Mouse (Mus musculus) spleen, embryonic (tissue): ENCODE results near the gene Ccdc3.

ENCODE experiments used
- CTCF ChIA-PET: fragments of 350-600 bp; sonication (Branson Sonifier 250); formaldehyde crosslinking; loops from one replicate; lab custom pipeline; 2022; lab: Charles Lee

Ccdc3 gene

GRCm38 (mm10) chr2:5137500-5138286 lies at the start of gene Ccdc3:
Gene Ccdc3, plus strand, starts transcription at chr2:5137776.
- CTCF ChIA-PET, result no interaction called here

DNA sequence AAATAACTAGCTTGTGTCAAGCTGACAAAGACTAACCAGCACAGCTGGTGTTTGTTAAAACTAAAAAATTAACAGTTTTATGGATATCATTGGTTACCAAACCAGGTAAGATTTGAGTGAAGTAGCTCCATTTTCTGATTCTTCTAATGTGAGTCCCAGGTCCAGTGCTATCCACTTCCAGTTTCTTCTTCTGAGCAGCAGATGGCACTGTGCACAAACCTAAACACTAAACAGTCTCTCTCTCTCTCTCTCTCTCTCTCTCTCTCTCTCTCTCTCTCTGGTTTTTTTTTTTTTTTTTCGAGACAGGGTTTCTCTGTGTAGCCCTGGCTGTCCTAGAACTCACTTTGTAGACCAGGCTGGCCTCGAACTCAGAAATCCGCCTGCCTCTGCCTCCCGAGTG lies 47.2 kb upstream of the Ccdc3 start:
- CTCF ChIA-PET, result interaction anchor here (0.5 to 0.8 kb wide), 3 partner anchors 29 to 767 kb away, joined by 3 to 10 read pairs (median 7); no protein-coding TSS in a partner anchor

GRCm38 (mm10) chr2:5094876-5095275 lies 42.7 kb upstream of the Ccdc3 start:
- CTCF ChIA-PET, result no interaction called here

- CTCF ChIA-PET, result no interaction called here
Measured at GRCm38 (mm10) chr2:5095316-5095715, 42.3 kb upstream of the Ccdc3 start.

- CTCF ChIA-PET, result no interaction called here
Measured at GRCm38 (mm10) chr2:5097786-5098445, 39.7 kb upstream of the Ccdc3 start.

DNA sequence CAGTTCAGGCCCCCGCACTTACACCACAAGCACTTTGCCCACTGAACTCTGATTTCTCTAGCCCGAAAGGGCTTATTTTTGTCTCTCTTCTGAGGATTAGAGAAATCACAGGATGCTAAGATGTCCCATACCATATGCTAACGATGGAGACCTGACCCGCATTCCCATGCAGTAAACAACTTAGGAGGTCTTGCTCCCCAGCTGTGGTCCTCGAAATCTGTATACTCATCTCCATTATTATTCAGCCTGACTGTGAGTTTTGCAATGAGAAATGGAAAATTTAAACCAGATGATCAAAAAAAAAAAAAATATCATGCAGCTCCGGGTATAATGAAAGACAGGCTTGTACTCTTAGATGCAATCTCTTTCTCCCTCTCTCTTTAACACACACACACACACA lies 38.4 kb upstream of the Ccdc3 start:
- CTCF ChIA-PET, result no interaction called here

DNA sequence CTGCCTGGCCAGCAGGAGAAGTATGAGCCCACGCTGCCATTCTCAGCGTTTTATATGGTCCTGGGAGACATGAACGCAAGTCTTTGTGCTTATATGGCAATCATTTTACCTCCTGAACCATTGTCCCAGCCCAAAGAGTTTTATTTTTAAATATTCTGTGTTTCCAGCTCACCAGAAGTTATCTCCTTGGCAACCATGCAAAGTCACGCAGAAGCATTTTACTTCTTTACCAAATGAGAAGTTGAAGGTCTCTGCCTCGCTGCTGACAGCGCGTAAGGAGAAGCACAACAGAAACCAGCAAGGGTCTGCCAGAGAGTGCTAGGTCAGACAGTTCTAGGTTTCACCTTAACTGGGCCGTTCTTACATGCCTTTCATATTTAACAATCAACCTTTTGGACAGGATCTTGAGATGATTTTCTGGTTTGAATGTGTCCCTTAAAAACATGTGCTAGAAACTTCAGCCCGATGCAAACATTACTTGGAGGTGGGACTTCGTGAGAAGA lies 35.8 kb upstream of the Ccdc3 start:
- CTCF ChIA-PET, result no interaction called here

DNA sequence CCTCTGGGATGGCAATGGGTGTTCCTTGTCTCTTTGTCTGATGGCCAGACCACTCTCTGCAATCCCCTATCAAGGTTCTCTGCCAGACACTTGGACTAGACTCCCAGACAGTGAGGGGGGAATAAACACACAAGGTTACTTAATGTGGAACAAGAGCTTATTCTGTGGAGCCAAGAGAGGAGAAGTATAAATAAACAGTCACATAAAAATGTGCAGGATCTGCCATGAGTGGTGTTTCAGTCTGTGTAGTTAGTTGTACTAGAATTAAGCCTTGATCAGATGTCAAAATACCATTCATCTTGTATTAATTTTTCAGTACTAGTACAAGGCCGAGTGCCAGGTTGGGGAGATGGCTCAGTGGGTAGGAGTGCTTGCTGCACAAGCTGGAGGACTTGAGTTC lies 34.7 kb upstream of the Ccdc3 start:
- CTCF ChIA-PET, result interaction anchor here (0.6 kb wide), 1 partner anchor 15 kb away, joined by 4 read pairs; no protein-coding TSS in a partner anchor

GRCm38 (mm10) chr2:5112785-5113291 lies 24.7 kb upstream of the Ccdc3 start:
- CTCF ChIA-PET, result no interaction called here

DNA sequence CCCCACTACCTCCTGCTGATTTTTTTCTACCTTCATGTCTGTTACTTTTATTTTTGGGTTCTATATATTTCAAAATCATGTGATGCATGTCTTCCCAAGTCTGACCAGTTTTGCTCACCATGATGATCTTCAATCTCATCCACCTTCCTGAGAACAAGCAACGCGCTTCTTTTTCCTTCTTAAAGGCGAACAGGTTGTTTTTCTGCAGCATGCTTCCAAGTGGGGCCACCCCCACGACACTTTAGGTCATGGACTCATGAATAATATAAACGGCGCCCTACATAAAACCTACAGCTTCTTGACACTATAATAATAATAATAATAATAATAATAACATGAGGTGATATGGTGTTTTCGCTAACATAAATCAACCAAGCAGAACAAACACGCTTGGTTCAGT lies 23.2 kb upstream of the Ccdc3 start:
- CTCF ChIA-PET, result no interaction called here

DNA sequence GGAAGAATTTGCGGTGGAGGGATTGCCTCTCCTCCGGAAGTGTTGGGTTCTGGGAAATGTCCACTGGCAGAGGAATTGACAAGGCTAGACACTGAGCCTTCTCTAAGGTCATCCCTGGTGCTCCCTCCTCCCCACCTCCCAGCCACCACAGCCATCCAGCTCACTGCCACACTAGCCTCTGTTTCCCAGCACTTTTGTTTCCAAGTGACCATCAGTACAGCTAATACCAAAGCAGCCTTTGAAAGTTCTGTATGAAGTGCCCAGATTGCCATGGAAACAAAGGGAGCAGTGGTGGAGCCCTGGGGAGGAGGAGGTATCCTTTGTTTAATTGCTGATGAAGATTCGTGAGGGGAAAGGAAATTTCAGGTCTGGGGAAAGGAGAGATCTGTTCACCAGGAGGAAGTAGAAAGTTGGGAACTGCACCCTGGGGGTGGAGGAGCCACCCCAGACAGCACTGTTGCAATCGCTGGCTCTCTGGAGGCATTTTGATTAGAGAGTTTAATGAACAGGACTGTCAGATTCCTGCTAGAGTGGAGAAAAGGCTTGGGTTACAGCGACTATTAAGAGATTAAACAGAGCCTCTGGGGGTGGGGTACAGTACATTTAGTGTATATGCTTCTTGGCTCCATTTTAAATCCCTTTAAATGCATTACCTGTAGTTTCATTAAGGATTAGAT lies 20.6 kb upstream of the Ccdc3 start:
- CTCF ChIA-PET, result no interaction called here

GRCm38 (mm10) chr2:5125506-5125905 lies 12.1 kb upstream of the Ccdc3 start:
- CTCF ChIA-PET, result no interaction called here

- CTCF ChIA-PET, result no interaction called here
Measured at GRCm38 (mm10) chr2:5127369-5127768, 10.2 kb upstream of the Ccdc3 start.

DNA sequence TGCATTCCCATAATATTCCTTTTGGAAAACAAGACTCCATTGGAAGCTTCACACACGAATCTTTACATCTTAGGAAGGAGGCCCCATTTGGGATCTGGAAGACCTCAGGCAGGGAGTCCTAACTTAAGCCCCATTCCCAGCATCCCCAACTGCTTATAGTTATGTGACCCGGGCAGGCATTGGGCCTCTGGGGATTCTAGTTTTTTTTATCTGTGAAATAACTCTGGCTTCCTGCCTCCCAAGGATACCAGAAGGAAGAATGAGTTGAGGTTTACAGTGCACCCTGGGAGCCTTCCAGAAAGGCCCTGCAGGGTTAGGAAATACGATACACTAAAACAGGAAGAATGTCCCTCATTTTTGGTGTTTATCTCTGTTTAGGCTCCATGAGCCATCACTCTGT lies 8.5 kb upstream of the Ccdc3 start:
- CTCF ChIA-PET, result no interaction called here

- CTCF ChIA-PET, result no interaction called here
Measured at GRCm38 (mm10) chr2:5132046-5132445, 5.5 kb upstream of the Ccdc3 start.

GRCm38 (mm10) chr2:5134959-5135743 lies 2.4 kb upstream of the Ccdc3 start:
- CTCF ChIA-PET, result no interaction called here

DNA sequence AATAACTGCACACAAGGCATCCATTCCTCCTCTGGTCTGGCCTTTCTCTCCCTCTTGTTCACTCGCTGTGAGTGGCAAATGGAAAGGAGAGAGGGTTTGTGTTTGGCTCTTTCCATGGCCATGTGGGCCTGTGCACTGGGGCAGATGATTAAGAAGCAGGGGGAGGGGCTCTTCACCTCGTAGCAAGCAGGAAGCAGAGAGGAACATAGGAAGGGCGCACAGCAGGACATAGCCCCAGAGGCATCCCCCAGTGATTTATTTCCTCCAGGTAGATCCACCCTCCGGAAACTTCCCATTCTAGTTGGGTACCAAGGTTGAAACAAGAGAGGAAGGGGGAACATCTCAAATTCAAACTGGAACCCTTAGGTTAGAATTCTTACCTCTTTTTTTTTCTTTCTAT lies 2.4 kb downstream of the Ccdc3 start:
- CTCF ChIA-PET, result no interaction called here

DNA sequence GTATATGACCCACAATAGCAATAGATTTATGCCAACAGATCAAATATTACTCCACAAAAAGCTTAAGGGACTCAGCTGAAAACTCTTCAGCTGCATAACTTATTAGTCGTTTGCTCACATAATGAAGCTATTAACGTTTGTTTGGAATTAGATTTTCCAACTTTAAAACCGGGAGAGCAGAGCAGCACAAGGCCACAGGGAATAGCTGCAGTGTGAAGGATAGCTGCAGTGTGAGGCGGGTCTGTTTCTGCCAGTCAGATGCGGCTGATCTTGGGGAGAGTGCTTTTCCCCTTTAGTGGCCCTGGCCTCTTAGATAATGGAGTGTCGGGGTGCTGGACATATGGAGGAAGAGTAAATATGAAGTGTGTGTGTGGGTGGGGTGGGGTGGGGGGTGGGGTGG lies 6.9 kb downstream of the Ccdc3 start:
- CTCF ChIA-PET, result no interaction called here

DNA sequence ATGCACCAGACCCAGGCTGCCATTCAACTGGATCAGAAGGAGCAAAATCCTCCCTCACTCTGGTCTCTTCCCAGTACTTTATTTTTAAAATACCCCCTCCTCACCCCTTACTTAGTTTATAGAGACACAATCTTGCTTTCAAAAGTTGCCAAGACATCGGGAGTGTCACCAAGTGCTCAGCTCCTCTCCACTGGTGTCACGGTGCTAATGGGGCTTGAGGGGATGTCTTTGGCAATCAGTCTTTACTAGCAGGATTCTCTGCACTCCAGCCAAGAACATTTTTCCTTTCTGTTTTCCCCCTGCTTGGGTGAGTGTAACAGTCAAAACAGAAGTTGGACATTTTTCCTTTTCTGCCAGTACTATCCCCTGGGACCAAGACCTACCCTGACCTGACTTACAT lies 10.3 kb downstream of the Ccdc3 start:
- CTCF ChIA-PET, result no interaction called here

DNA sequence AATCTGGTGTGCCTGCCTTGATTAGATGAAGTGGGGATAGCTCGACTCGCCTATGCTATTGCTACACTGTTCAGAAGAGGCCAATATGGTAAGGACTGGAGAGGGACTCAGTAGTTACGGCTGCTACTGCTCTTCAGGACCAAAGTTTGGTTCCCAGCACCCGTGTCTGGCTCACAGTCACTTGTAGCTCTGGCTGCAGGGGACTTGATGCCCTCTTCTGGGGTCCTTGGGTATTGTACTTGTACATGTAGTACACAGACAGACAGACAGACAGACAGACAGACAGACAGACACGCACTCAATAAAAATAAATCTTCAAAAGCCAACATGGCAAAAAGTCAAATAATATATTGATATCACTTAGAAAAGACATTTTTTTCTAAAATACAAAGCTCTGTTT lies 17.1 kb downstream of the Ccdc3 start:
- CTCF ChIA-PET, result no interaction called here

DNA sequence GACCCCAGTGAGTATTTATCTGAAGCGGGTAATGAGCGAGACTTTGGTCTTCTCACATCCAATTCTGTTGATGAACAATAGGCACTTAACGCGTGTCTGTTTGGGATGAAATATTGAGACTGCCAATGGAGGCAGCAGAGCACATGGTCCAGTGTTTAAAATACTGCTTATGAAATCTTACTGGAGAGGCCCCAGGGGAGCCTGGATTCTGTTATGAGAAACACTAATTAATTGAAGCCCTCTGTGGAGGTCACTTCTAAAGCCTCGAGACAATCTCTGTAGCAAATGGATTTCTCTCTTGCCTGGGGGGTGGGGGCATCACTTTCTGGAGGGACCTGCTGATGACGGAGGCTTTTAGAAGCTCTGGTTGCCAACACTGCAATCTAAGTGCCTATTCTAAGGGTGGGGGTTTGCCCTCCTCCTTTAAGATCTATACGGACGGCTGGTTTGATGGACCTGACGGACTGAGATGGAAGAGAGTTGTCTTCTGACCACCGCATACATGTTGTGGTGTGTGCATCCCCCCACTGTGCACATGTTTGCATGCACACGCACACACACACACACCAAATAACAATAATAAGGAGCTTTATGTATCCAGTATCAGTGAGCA lies 22.8 kb downstream of the Ccdc3 start:
- CTCF ChIA-PET, result no interaction called here
